Mouse (Mus musculus): ENCODE measurements around the gene Klrb1f.
"Not testable (repeated sequence)": the region's sequence is repeated elsewhere in the genome, so short reads cannot be mapped to it uniquely, and the experiment has no call there.

Klrb1f gene

DNA sequence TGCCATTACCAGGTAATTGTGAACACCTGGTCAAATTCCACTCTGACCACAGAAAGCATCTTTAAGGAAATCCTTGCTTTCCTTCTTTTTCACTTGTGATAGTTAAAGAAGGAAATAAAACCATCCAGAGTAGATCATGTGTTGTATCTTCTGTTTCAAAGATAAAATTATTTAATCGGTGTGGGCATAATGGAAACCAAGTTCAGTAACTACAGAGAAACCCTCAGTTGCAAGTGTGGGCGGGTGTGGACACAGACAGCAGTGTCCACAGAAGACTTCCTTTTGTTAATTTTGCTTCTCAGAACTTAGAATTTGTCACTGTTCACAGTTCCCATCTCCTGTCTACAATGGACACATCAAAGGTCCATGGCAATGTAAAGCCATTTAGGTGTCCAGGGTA, at the start of gene Klrb1f:
Klrb1f (plus strand) TSS at position 301 of the 400 bp plus-strand sequence.
- no peak for DNase-seq (ENCODE audit: extremely low read depth, insufficient read length, low spot score)

DNA sequence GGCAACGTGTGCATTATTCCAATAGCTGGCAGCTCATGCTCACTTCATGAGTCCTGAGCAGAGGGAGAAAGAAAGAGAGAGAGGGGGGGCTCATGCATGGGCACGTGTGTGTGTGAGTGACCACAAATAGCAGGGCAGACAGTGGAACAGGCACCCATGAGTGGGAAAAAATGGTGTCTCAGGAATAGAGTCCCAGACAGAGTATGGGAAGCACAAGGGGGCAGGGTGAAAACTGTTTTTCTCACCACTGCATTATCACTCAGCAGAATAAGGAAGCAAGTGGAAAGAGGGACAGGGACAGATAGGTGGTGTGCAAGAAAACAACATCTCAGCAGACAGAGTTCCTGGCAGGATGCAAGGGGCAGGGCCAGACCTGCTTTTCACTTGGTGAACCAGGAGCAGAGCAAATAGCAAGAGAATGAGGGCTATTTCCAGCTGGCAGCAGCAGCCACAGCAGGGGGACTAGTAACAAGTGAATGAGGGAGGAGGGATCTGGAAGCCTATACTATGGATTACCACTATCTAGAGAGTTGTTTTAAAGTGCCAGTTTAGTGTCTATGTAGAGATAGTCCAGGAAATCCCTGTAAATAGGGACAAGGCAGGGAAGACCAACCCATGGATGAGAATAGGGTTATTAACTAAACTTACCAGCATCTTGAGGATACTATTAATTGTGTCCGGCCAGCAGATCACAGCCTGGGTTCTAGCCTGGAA, 49.5 kb upstream of the Klrb1f start:
- no peak for DNase-seq (ENCODE audit: extremely low read depth, insufficient read length, low spot score)

DNA sequence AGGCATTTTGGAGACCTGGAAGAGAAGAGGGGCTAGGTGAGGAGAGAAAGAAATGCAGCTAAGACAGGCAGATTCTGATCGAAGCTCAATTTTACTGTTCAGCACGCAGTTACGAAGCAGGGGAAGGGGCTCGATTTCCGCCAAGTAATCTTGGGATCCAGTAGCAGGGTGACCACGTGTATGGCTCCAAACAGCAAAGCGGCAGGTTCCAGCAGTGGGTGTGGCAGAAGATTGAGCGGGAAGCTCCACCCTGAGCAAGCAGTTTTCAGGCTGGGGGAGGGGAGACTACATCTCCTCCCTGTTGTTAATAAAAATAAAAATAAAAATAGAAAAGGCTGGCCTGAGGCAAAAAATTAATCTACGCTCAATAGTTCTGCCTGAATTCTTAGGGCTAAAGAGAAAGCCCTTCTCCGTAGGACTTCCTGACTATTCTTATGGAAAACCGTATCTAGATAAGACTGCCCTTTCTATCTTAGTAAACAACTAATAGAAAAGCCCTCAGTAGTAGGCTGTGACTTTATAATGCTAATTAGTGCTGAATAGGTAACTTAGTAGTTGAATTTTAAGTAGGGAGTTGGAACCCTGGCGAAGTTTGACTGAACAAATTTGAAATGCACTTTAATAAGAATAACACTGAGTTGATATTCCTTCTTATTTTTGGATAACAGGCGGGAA, 48.8 kb upstream of the Klrb1f start:
- no peak for DNase-seq (ENCODE audit: extremely low read depth, insufficient read length, low spot score)

DNA sequence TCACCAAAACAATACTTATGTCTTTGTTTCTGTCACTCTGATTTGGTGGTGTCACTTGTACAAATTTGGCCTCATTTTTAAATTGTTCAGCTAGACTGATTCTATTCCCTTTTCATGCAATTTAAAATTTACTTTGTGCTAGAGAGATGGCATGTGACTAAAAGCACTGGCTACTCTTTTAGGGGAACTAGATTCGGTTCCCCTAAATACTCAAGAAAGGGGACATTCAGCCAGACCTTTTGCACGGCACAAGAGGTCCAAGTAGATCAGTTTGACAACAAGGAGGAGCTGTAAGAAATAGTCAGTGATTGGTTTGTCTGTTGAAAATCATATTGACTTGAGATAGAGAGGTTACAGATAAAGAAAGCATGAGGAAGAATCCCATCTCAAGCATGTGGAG, 44.3 kb upstream of the Klrb1f start:
- DNase-seq (ENCODE audit: extremely low read depth, insufficient read length, low spot score): no peak

DNA sequence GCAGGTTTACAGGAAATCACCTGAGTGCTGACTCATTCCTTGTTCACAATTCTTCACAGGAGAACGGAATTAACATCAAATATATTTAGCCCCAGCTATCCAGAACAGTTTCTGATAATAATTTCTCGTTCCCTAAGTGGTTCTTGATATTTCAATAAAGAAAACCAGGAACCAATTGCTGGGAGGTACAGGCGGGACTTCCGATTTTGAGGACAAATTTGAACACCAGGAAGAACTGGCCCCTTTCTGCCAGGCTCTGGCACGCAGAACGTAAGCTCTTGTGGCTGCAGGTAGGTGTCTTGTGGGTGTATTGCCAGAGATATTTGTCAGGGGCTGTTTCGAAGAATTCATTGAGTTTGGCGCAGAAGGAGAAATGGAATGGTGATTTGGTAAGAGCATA, 37.1 kb upstream of the Klrb1f start:
- DNase-seq (ENCODE audit: extremely low read depth, insufficient read length, low spot score): peak; percentile 26

DNA sequence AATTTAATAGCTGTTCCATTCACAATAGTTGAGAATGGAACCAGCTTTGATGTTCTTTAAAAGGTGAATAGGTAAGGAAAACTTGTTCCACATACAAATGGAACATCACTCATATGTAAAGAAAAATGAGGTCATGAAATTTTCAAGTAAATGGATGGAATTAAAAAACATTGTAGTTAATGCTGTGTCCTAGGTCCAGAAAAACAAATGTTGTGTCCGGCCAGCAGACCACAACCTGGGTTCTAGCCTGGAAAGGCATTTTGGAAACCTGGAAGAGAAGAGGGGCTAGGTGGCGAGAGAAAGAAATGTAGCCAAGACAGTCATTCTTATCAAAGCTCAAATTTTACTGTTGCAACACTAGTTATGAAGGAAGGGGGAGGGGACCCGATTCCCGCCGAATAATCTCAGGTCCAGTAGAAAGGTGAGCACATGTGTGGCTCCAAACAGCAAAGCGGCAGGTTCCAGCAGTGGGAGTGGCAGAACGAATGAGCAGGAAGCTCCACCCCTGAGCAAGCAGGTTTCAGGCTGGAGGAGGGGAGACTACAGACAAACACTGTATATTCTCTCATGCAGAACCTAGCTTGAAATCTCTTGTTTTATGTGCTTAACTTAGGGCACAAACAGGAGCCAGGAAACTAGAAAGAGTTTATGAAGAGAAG, 35.7 kb upstream of the Klrb1f start:
- not testable (repeated sequence) for DNase-seq (ENCODE audit: extremely low read depth, insufficient read length, low spot score)

DNA sequence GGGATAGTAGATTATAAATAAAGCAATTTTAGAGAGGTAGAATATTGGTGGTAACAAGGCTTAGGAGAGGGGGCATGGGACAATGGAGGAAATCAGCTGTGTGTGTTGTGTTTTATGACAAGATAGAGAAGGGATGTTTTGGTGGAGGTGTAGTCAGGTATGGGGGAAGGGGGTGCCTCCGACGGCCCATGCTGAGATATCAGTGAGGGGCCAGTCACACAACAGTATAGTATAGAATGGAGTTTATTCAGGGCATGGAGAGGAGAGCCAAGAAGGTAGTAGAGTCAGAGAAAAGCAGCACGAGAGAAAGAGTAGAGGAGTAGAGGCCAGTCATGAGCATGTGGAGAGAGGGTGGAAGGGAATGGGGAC, 35.2 kb upstream of the Klrb1f start:
- DNase-seq (ENCODE audit: extremely low read depth, insufficient read length, low spot score): no peak

DNA sequence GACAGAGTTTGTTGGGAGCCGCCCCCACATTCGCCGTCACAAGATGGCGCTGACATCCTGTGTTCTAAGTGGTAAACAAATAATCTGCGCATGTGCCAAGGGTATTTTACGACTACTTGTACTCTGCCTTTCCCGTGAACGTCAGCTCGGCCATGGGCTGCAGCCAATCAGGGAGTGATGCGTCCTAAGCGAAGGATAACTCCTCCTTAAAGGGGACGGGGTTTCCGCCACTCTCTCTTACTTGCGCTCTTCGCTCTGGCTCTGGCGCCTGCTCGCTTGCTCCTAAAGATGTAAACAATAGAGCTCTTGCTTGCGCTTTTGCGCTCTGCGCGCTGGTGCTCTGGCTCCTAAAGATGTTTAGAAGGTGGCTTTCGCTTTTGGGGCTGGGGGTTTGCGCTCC, 33.7 kb upstream of the Klrb1f start:
- not testable (repeated sequence) for DNase-seq (ENCODE audit: extremely low read depth, insufficient read length, low spot score)

DNA sequence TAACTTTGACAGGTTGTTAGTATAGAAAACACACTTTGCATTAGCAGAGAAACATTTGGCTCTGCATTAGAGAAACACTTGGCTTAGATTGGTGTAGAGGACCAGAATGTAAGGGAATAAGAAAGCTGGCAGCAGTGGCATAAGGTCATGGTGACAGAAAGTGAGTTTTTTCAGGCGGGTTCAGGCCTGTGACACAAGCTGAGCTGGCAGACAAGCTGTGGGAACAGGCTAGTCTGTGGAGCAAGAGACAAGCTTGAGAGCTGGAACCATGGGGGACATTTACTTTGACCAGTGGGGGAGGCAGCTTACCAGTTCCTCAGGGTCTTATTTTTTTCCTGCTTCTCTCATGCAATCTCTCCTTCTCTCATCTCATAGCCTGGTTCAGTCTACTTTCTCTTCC, 32.7 kb upstream of the Klrb1f start:
- no peak for DNase-seq (ENCODE audit: extremely low read depth, insufficient read length, low spot score)

DNA sequence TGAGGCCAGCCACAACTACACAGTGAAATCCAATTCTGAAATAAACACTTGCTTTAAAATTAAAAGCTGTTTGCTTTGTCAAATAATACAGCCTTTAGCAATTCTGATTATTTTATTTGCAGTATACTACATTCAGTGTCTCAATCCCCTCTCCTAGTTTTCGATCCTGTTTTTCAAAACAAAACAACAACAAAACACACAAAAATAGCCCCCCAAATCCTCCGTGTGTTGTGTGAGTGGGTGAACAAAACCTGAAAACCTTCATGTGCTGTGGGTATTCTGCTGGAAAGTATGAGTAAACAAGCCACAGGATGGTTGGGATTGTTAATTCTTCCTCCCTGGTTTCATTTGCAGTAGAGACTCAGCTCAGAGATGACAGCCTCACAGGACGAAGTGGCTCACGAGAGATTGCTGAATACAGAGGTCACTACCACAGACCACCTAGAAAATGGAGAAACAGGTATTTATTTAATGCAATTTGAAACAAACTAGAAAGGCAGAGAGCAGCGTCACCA, 31.9 kb upstream of the Klrb1f start:
- DNase-seq (ENCODE audit: extremely low read depth, insufficient read length, low spot score): no peak

DNA sequence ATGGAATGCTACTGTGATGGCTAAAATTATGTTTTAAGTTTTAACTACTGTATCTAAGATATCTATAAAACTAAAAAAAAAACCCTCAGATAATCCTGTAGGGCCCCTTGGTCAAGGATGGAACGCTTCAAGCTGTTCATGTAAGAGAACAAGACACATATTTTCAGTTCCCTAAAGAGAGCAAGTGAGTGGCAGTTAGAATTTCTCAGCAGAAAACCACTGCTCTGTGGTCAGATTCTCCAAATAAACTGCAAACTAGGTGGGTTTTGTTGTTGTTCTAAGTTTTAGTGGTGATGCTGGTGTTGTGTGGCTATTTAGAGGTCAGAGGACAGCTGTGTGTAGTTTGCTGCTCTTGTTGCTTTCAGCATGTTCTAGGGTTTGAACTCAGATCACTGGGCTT, 31.3 kb upstream of the Klrb1f start:
- no peak for DNase-seq (ENCODE audit: extremely low read depth, insufficient read length, low spot score)

DNA sequence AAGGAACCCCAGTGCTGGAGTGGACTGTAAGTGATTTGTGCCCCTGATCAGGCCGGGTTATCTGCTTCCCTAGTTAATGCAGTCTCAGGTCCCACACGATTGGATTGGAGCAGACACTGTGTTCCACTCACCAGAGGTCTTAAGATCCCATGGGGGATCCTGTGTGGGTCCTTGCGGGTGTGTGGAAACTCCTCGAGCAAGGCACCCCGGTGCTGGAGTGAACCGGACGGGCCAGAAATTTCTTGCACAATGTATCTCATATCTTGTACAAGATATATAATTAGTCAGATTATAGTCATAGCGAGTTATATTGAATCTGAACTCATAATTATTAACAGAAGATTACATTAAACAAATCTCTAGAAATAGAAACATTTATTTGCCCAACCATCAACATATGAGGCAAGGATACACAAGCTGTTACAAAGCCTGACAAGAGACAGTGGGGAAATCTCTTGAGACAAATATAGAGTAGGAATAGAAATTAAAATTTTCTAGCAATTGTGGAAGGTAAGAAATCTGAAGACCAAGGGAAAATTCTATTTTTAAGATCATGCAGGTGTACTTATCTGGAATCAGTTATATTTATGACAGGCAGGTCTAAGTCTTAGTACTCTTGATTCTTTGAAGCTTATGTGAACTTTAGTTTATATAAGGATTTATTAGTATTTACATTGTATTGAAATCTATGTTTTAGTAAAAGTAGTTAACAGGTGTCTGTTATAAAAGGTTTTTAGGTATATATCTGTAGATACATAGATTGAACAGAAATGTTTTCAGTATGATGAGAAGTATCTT, 18.1 kb upstream of the Klrb1f start:
- no peak for DNase-seq (ENCODE audit: extremely low read depth, insufficient read length, low spot score)

DNA sequence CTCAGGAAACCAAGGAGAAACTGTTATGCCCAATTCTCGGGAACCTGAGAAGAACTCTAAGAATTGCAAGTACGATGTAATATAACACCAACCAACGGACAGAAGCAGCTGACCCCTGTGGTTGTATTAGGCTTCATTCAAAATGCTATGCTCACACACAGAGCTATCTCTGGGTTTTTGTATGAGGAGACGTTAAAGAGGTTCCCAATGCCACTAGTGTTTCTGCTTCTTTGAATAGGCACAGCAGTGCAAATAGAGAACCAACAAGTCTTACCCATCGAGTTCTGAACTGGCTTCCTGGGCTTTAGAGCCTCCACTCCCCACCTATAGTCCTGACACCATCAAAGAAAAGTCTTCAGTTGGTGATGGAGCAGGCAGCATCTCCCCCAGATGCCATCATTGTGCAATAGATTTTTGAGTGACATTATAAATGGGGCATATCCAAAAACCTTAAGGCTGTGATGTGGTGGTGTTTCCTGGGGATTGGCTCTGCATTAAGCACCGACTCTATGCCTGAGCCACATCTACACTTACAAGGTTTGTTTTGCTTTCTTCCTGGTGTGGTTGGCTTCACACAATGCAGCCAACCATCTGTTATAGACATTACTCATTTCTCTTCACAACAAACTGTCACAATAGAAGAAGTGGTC, 15.4 kb upstream of the Klrb1f start:
- no peak for DNase-seq (ENCODE audit: extremely low read depth, insufficient read length, low spot score)

DNA sequence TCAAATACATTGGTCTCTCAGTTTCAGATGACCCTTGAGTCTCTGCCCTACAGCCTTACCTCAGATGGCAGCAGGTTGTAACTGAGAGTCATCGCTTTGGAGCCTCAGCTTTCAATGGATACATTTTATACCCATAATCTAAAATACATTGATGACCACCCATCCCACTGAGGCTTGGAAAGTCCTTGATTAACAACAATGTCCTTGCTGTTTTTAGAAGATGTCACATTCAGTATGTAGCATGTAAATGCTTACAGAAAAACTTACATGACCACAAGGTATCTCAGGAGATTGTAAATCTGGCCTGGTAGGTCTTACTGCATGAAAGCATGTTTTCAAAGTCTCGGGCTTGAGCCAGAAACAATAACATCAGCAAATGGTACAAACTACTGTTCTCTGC, 14.7 kb upstream of the Klrb1f start:
- DNase-seq (ENCODE audit: extremely low read depth, insufficient read length, low spot score): no peak

DNA sequence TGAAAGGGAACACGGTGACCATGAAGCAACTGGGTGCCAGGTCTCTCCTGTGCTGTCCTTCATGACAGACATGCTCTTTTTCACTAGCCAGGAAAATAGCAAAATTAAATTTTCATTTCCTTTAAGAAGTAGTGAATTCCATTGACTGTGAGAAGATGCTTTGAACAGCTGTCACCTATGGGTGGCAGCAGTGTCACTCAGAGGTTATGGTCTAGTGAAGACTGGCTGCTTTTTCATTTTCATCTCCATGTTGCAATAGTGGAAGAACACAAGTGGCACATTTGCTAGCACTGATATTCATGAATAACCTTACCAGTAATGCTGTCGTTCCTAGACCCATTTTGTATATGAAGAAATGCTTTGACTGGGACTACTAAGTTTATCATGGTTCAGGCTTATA, 12.3 kb upstream of the Klrb1f start:
- DNase-seq (ENCODE audit: extremely low read depth, insufficient read length, low spot score): no peak

DNA sequence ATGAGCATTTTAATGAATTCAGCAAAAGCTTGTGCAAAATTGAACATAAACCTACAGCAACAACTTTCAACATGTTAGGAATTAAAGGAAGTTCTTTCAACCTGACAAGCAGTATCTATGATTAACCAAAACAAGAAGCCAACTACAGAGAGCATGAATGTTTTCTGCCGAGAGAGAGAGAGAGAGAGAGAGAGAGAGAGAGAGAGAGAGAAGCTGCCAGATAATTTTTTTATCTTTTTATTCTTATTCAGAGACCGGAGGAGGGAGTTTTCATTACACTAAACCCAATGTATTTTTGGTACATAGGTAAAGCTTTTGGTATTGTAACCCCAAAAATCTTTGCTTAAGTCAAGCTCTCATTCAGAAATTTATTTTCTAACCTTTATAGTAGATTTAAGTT, 10.7 kb upstream of the Klrb1f start:
- no peak for DNase-seq (ENCODE audit: extremely low read depth, insufficient read length, low spot score)

DNA sequence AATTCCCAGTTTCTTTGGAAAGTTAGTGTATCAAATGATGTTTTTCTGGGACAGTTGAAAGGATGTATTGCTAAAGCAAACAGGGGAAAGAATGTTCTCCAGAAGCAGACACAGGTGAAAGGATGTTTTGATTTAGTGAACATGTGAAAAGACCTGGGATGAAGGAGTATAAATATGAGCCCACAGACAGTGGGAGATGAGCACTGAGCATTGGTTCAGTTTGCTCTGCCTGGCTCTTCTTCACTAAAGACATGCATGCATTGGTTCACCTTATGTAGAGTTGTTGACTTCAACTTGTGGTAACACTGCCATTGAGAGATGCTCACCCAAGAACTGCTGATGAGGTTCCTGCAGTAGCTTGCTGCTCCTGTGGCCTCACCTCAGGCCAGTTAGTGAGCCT, 9.4 kb upstream of the Klrb1f start:
- DNase-seq (ENCODE audit: extremely low read depth, insufficient read length, low spot score): no peak

DNA sequence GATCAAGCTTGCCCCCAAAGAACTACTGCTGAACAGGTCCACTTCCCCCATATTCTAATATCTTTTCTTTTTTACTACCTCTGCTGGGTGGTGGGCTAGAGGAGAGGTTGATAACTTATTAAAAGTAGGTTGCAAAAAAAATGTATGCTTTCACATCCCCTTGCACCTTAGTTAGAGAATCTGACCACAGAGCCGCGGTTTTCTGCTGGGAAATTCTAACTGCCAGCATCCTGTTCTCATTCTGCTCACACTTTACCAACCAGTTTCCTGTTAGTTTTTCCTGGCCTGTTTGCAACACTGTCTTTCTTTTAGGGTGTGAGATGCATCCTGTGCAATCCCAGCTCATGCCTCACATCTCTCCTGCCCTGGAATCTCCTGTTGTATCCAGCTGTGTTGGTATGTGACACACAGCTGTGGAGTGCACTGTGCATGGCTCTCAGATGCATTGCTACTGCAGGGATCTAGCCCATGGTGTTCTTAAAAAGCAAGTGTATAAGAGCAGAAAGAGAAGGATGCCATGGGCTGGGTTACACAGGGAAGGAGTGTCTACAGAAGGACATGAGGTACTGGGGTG, 8.7 kb upstream of the Klrb1f start:
- DNase-seq (ENCODE audit: extremely low read depth, insufficient read length, low spot score): no peak

DNA sequence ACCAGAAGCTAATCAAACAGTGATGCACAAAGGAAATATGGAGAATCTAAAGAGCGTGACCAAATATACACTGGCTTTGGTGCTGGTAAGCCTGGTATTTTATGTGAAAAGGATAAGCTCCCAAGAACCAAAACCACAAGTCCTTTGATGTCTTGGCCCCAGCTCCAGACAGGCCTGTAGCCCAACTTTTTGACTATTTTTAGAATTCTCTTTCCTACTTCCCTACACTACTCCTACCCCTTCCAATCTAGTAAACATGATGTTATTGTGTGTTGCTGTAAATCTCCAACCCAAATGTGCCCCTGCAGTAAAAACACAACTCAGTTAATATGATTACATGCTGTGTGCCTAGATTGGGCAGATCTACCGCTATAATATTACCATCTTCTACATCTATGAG, 4.2 kb upstream of the Klrb1f start:
- DNase-seq (ENCODE audit: extremely low read depth, insufficient read length, low spot score): no peak

DNA sequence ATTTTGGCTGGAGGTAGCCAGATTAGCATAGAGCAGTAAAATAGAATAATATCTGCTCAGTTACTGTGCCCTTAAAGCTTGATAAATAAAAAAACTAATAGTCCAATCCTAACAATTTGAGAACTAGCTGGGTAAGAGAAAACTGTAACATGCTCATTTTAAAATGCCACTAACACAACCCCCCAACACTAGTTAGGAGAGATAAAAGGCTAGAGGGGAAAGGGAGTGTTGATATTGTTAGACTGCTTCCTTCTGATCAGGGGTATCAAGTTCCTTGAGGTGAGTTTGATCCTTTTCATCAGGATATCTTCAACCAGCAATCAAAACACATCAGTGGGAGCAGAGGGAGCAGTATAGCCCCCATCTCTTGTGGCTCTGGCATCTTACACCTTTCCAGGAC, 3.2 kb upstream of the Klrb1f start:
- DNase-seq (ENCODE audit: extremely low read depth, insufficient read length, low spot score): no peak

Data from 3134 (cell line).